Mouse (Mus musculus) thymus, adult 2 months (tissue): Measurements from ENCODE around the gene A830031A19Rik. TPM values are rescaled to one million over a fixed set of nuclear protein-coding genes. Genes with fewer than 3 reads are reported as not detected.

Source experiments
- DNase-seq: peaks from one replicate; pipeline ENCODE4 v3.0.0; 2021
- H3K27ac ChIP-seq: fragments of 200-500 bp; 2 replicates; pipeline ENCODE4 v1.5.1; 2012; ENCODE audit warnings: low read length, control low read depth; ENCODE audit not compliant: control insufficient read depth, insufficient read depth
- H3K27me3 ChIP-seq: fragments of 200-500 bp; 2 replicates; pipeline ENCODE4 v1.6.1; 2012; ENCODE audit warnings: mild to moderate bottlenecking, low read length, moderate library complexity, mixed read lengths; ENCODE audit not compliant: control insufficient read depth, insufficient read depth
- H3K36me3 ChIP-seq: fragments of 200-500 bp; 2 replicates; pipeline ENCODE4 v1.6.1; 2012; ENCODE audit warnings: mild to moderate bottlenecking, low read length, moderate library complexity; ENCODE audit not compliant: control insufficient read depth, insufficient read depth
- H3K4me1 ChIP-seq: fragments of 200-500 bp; replicated peaks from 2 replicates; pipeline ENCODE4 v1.6.1; 2012; ENCODE audit warnings: low read length; ENCODE audit not compliant: control insufficient read depth, insufficient read depth
- H3K4me3 ChIP-seq: fragments of 200-500 bp; 2 replicates; pipeline ENCODE4 v1.5.1; 2012; ENCODE audit warnings: mild to moderate bottlenecking, low read length, control low read depth, moderate library complexity; ENCODE audit not compliant: control insufficient read depth, insufficient read depth
- CTCF ChIP-seq: fragments of 200-500 bp; IDR thresholded peaks from 2 replicates; pipeline ENCODE4 v1.5.1; 2012; ENCODE audit warnings: mild to moderate bottlenecking, control low read depth, low read length, moderate library complexity, borderline replicate concordance; ENCODE audit not compliant: control insufficient read depth, poor library complexity, insufficient read depth; ENCODE audit errors: extremely low read depth
- POLR2A ChIP-seq: fragments of 200-500 bp; IDR thresholded peaks from 2 replicates; pipeline ENCODE4 v1.6.1; 2012; ENCODE audit warnings: mild to moderate bottlenecking, low read length, control low read depth, moderate library complexity; ENCODE audit not compliant: control insufficient read depth, poor library complexity, insufficient read depth; ENCODE audit errors: extremely low read depth
- WGBS: fragments of 180-500 bp; shearing (Covaris S2); methylation state at CpG from one replicate; pipeline ENCODE4 v1.1.7; 2018; 5-methylcytosine and 5-hydroxymethylcytosine counted together
- polyA plus RNA-seq: library from polyadenylated mRNA; depleted of rRNA; stranded (reverse); fragments of >200 nt; gene quantifications from 2 replicates; pipeline ENCODE4 v1.2.3, GENCODE M21; 2012

A830031A19Rik gene
- polyA plus RNA-seq, 1 experiment, result not detected

GRCm38 (mm10) chr11:24079392-24080391, 4.8 kb upstream of the A830031A19Rik start:
- under 1% methylated on average over 43 of the region's 43 CpGs for WGBS
- peak; percentile 26 for DNase-seq
- H3K27ac ChIP-seq, result no peak overlapping the region

DNA sequence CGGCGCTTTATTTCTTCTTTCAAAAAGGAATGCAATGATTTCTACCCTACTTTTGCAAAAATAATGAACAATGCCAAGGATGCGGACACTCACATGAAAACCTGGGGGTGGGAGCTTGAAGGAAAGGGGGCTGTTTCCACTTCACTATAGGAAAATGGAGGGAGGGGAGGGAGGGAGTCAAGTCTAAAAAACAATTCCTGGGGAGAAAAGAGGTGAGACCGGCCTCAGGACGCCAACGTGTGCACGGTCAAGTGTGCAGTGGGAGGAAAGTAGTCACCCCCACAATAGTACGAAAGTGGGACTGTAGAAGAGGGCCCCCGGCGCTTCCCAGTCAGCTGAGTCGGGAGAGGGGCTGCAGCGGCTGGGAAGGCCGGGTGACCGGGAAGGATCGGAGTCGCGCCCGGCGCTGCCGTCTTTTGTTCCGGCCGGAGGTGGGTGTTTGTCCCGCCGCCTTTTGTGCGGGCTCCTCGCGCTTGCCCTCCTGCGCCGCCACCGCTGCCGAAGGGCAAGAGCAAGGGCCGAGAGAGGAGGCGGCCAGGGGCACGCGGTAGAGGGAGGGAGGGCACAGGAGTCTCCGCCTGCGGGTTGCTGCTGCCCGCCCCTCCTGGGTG, 4.0 kb upstream of the A830031A19Rik start:
- H3K4me1 ChIP-seq, result peaks cover 36% of the 10 kb centered on the region
- H3K27ac ChIP-seq, result no peak overlapping the region

More at GRCm38 (mm10) chr11:24079392-24080391, 4.8 kb upstream of the A830031A19Rik start:
- H3K27me3 ChIP-seq, result peaks cover 25% of the 10 kb centered on the region; the same call in 1 of the 2 replicates
- H3K4me1 ChIP-seq, result peaks cover 35% of the 10 kb centered on the region
- TF ChIP-seq CTCF (no peak), POLR2A (no peak)
- H3K36me3 ChIP-seq, result no peaks in the 10 kb centered on the region
- H3K4me3 ChIP-seq, result peak overlapping the region; percentile 49

GRCm38 (mm10) chr11:24077795-24078705, 3.2 kb upstream of the A830031A19Rik start, which contains the start of gene Bcl11a:
Gene Bcl11a (plus strand): TSS chr11:24078056.
- WGBS, result under 1% methylated on average over 42 of the region's 51 CpGs
- Histone ChIP-seq H3K27me3 (peaks cover 30% of the 10 kb centered on the region), H3K4me1 (peaks cover 36% of the 10 kb centered on the region), H3K27ac (no peak within 1 kb of the TSS), H3K36me3 (no peaks in the 10 kb centered on the region), H3K4me3 (peak within 1 kb of the TSS; percentile 69)
- DNase-seq, result no peak
- TF ChIP-seq POLR2A (no peak), CTCF (no peak)

More for the DNA sequence above, 4.0 kb upstream of the A830031A19Rik start:
- TF ChIP-seq POLR2A (no peak), CTCF (no peak)
- no peaks in the 10 kb centered on the region for H3K36me3 ChIP-seq
- peaks cover 26% of the 10 kb centered on the region; the same call in 1 of the 2 replicates for H3K27me3 ChIP-seq
- DNase-seq, result no peak
- under 1% methylated on average over 38 of the region's 38 CpGs for WGBS
- peak overlapping the region; percentile 5 for H3K4me3 ChIP-seq

DNA sequence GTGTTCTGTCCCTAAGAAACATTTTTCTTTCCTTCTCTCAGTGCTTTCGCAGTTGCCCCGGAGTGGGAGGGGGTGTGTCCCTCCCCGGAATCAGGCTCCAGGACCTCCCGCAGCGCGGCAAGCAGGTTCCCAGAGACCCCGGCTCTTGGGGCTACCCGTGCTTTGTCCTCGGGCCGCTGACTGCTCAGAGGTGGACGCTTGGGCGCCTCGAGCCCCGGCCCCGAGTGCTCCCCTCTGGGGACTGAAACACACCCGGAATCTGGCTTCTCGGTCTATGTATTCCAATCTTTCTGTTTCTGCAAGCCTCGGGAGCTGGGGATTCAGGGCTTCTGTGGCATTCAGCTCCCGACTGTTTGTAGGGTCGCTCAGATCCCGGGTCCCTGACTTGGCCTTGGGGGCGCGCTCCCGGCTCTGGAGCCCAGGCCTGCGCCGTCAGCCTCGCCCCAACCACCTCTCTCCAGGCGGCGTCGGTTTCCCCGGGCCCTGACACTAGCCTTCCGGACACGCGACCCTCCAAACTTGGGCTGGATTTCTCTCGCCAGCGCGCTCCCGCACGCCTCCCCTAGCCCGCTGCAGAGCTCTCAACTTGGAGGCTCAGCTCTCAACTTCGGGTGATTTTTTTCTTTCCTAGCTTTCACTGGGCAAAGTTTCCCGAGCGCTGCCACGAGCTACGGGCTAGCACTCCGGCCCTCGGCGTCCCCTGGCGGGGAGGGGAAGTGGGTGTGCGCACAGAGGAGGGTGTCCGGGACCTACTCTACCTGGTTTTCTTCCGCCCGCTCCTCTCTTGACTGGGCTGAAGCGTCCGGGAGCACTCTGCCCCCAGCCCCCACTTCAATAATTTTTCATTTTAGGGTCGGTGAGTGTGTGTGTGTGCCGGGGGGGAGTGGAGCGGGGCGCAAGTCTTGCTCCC, 2.2 kb upstream of the A830031A19Rik start:
- Histone ChIP-seq H3K4me3 (peak overlapping the region; percentile 69), H3K27ac (no peak overlapping the region), H3K36me3 (no peaks in the 10 kb centered on the region), H3K27me3 (peaks cover 30% of the 10 kb centered on the region), H3K4me1 (peaks cover 36% of the 10 kb centered on the region)
- WGBS, result under 1% methylated on average over 59 of the region's 59 CpGs
- TF ChIP-seq CTCF (no peak), POLR2A (no peak)
- peak; percentile 50 for DNase-seq

- peaks cover 24% of the 10 kb centered on the region for H3K27me3 ChIP-seq
- WGBS, result under 1% methylated on average over 32 of the region's 32 CpGs
- H3K36me3 ChIP-seq, result no peaks in the 10 kb centered on the region
- DNase-seq, result peak; percentile 77
- H3K4me1 ChIP-seq, result peaks cover 30% of the 10 kb centered on the region
- peak overlapping the region; percentile 69 for H3K4me3 ChIP-seq
- H3K27ac ChIP-seq, result no peak overlapping the region
- TF ChIP-seq CTCF (0 out of 2 replicates have a peak, but pooled peaks have one; percentile 30), POLR2A (no peak)
These were observed 1.3 kb upstream of the A830031A19Rik start for GRCm38 (mm10) chr11:24076127-24076650.
